Mouse (Mus musculus): ENCODE measurements around the gene Dcst1.

GRCm38 (mm10) chr3:89336529-89336928, 28.5 kb downstream of the Dcst1 start:
- TF ChIP-seq POLR2A (IDR thresholded peaks at IDR 0.05; ENCODE audit: low read depth, low read length) = no peak
- no peak for TF ChIP-seq CTCF (conservative IDR thresholded peaks at IDR 0.05; ENCODE audit: insufficient read depth, insufficient read length, low read depth, low read length)

Measured in kidney, adult 2 months (tissue).